In the genomic region with DNA sequence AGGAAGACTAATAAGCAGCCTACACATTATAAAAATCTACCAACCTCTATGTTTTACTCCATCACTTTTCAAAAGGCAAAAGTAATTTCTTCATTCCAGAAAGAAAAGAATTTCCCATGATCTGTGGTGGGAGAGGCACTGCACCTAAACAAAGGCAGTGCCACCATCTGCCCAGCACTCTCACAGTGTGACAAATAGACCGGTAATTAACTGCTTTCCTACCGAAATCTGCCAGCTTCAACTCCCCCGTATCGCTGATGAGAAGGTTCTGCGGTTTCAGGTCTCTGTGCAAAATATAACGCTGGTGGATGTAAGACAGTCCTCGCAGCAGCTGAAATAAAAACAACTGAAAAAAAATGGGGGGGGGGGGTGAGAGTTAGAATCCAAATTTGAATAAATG, we compare ENCODE assay signal across 13 mouse cellular contexts.
A peak's percentile ranks its signal among the peaks of the same experiment; 100 is the strongest.
DNase-seq lines count a peak whose midpoint lies in the region; ATAC-seq and TF ChIP-seq lines count a peak whose summit lies in the region.
"Had no signal": no experiment of that assay in that cellular context is flagged by ENCODE, and none has a peak within 500 bp of the region (broad histone marks: within the 10 kb centered on the region; RNA-seq: fewer than 3 reads in every experiment).

No protein-coding gene starts in this region.

- no peak overlapping the region for H3K4me3 ChIP-seq in cerebellum, adult 2 months (replicated peaks; ENCODE audit: insufficient read depth, low read depth, low read length)
- no peak overlapping the region for H3K4me3 ChIP-seq in intestine, postnatal 0 days (ENCODE audit: low read depth, low read length)
- H3K4me3 ChIP-seq: heart, embryonic 12.5 days; liver, embryonic 12.5 days had no signal

- no peaks in the 10 kb centered on the region for H3K36me3 ChIP-seq in intestine, postnatal 0 days (ENCODE audit: control insufficient read depth, insufficient read depth)
- H3K36me3 ChIP-seq: heart, embryonic 12.5 days; liver, embryonic 12.5 days had no signal

- H3K27ac ChIP-seq in cerebellum, adult 2 months (ENCODE audit: insufficient read depth, low read length) = no peak overlapping the region
- no peak overlapping the region for H3K27ac ChIP-seq in intestine, postnatal 0 days (ENCODE audit: low read depth, low read length)
- H3K27ac ChIP-seq: hindbrain, embryonic 14.5 days; liver, embryonic 12.5 days had no signal

- ATAC-seq in intestine, postnatal 0 days = no peak
- ATAC-seq: liver, embryonic 12.5 days; lung, postnatal 0 days had no signal

- no peak overlapping the region for H3K9ac ChIP-seq in intestine, postnatal 0 days (ENCODE audit: low read depth, low read length)
- H3K9ac ChIP-seq: heart, embryonic 12.5 days; hindbrain, embryonic 14.5 days; liver, embryonic 12.5 days had no signal

- H3K9me3 ChIP-seq in intestine, postnatal 0 days (ENCODE audit: control insufficient read depth) = no peaks in the 10 kb centered on the region
- H3K9me3 ChIP-seq: heart, embryonic 12.5 days; liver, embryonic 12.5 days had no signal

- no peak overlapping the region for H3K4me2 ChIP-seq in intestine, postnatal 0 days (replicated peaks; ENCODE audit: low read depth)
- H3K4me2 ChIP-seq: heart, embryonic 12.5 days; hindbrain, embryonic 14.5 days; liver, embryonic 12.5 days had no signal

- DNase-seq in cerebellum, postnatal 10 days = peak; percentile 42 to 44
- DNase-seq in cerebellum, adult 2 months = no peak
- peak; percentile 47 for DNase-seq in layer of hippocampus, adult 11-12 months (ENCODE audit: low spot score)
- DNase-seq in layer of hippocampus, postnatal 10 days (ENCODE audit: low spot score in 2 of 2) = no peak
- DNase-seq in right cerebral cortex, postnatal 36 days (ENCODE audit: low spot score in 2 of 2) = peak; percentile 18 to 32
- no peak for DNase-seq in right cerebral cortex, postnatal 14 days
- no peak for DNase-seq in gastrocnemius, postnatal 10 days
- DNase-seq: kidney, adult 9 months had no signal

- TF ChIP-seq POLR2A in cerebellum, adult 2 months (IDR thresholded peaks at IDR 0.05; ENCODE audit: borderline replicate concordance, insufficient read depth, low read length) = no peak

- WGBS in cerebellum, adult 2 months = 16% methylated on average over 7 of the region's 7 CpGs
- WGBS in intestine, postnatal 0 days = 92% methylated on average over 7 of the region's 7 CpGs

- no peaks in the 10 kb centered on the region for H3K4me1 ChIP-seq in cerebellum, adult 2 months (ENCODE audit: control insufficient read depth, insufficient read depth, low read length)
- no peaks in the 10 kb centered on the region for H3K4me1 ChIP-seq in intestine, postnatal 0 days (replicated peaks; ENCODE audit: control insufficient read depth, insufficient read depth, low read length)
- H3K4me1 ChIP-seq: liver, embryonic 12.5 days had no signal

- TF ChIP-seq CTCF in cerebellum, adult 2 months (IDR thresholded peaks at IDR 0.05; ENCODE audit: borderline replicate concordance, insufficient read depth, low read depth, low read length) = no peak
- no peak for TF ChIP-seq CTCF in intestine, postnatal 0 days (IDR thresholded peaks at IDR 0.05; ENCODE audit: low read depth)

- no peaks in the 10 kb centered on the region for H3K27me3 ChIP-seq in cerebellum, adult 2 months (ENCODE audit: control insufficient read depth, insufficient read depth, low read length)
- no peaks in the 10 kb centered on the region for H3K27me3 ChIP-seq in intestine, postnatal 0 days (replicated peaks; ENCODE audit: control insufficient read depth, insufficient read depth, low read length)
- H3K27me3 ChIP-seq: heart, embryonic 12.5 days; liver, embryonic 12.5 days had no signal

Comparison
In these comparisons a context has a peak if more than half of its experiments do, and no peak if none do; other contexts are left out.
1. DNase-seq: peak in cerebellum, postnatal 10 days (2 of 2), layer of hippocampus, adult 11-12 months (single experiment) and right cerebral cortex, postnatal 36 days (2 of 2); none in cerebellum, adult 2 months (0 of 2), layer of hippocampus, postnatal 10 days (0 of 2), right cerebral cortex, postnatal 14 days (single experiment) and gastrocnemius, postnatal 10 days (single experiment).